Mouse (Mus musculus) MEL (cell line): Measurements from ENCODE around the gene Inpp5b. TPM values are rescaled to one million over a fixed set of nuclear protein-coding genes. Genes with fewer than 3 reads are reported as not detected.

ENCODE experiments used
- DNase-seq: peaks from one replicate; pipeline ENCODE4 v3.0.0; 2011; ENCODE audit warnings: low read depth, low spot score
- H3K27ac ChIP-seq: 2 replicates; pipeline ENCODE4 v1.5.1; 2012; ENCODE audit warnings: low read depth, mild to moderate bottlenecking, control low read depth, low read length, moderate library complexity; ENCODE audit not compliant: control insufficient read depth
- H3K27me3 ChIP-seq, 2 experiments: fragments of 150-350 bp in 1 of 2; sonication (generic) in 1 of 2; 2 replicates each; pipeline ENCODE4 v1.6.1; 2012; ENCODE audit warnings: low read length in 2 of 2, mild to moderate bottlenecking in 2 of 2, improper control_type of control experiment in 1 of 2, moderate library complexity in 1 of 2; ENCODE audit not compliant: insufficient read depth in 2 of 2, control insufficient read depth in 1 of 2
- H3K36me3 ChIP-seq, 2 experiments: 2 replicates each; pipeline ENCODE4 v1.6.1; 2012 to 2014; ENCODE audit warnings: low read length in 2 of 2, improper control_type of control experiment in 1 of 2, inconsistent platforms in 1 of 2, mild to moderate bottlenecking in 1 of 2; ENCODE audit not compliant: insufficient read depth in 2 of 2, control insufficient read depth in 1 of 2
- H3K4me1 ChIP-seq, 2 experiments: fragments of 150-350 bp in 1 of 2; sonication (generic) in 1 of 2; 2 replicates each; pipeline ENCODE4 v1.6.1; 2012; ENCODE audit warnings: low read length in 2 of 2, improper control_type of control experiment in 1 of 2, mild to moderate bottlenecking in 1 of 2; ENCODE audit not compliant: insufficient read depth in 2 of 2, control insufficient read depth in 1 of 2
- H3K4me3 ChIP-seq, 2 experiments: fragments of 150-350 bp in 1 of 2; sonication (generic) in 1 of 2; 2 replicates each; pipeline ENCODE4 v1.5.1; 2012; ENCODE audit warnings: low read depth in 2 of 2, low read length in 2 of 2, mild to moderate bottlenecking in 2 of 2, moderate library complexity in 2 of 2, control low read depth in 1 of 2, improper control_type of control experiment in 1 of 2; ENCODE audit not compliant: control insufficient read depth in 1 of 2, insufficient read depth in 1 of 2
- H3K79me2 ChIP-seq: 2 replicates; pipeline ENCODE4 v1.6.1; 2012; ENCODE audit warnings: mild to moderate bottlenecking, low read length, moderate library complexity; ENCODE audit not compliant: control insufficient read depth, poor library complexity, insufficient read depth
- H3K9ac ChIP-seq: 2 replicates; pipeline ENCODE4 v1.6.1; 2012; ENCODE audit warnings: low read depth, mild to moderate bottlenecking, control low read depth, low read length, moderate library complexity; ENCODE audit not compliant: control insufficient read depth, poor library complexity, severe bottlenecking
- H3K9me3 ChIP-seq: fragments of 150-350 bp; sonication (generic); replicated peaks from 2 replicates; pipeline ENCODE4 v1.6.1; 2012; ENCODE audit warnings: mild to moderate bottlenecking, low read length, improper control_type of control experiment, moderate library complexity; ENCODE audit not compliant: insufficient read depth
- CHD2 ChIP-seq: IDR thresholded peaks from 2 replicates; pipeline ENCODE4 v1.6.1; 2011; ENCODE audit warnings: low read length, improper control_type of control experiment
- CTCF ChIP-seq, 3 experiments: IDR thresholded peaks in 2 of 3; conservative IDR thresholded peaks in 1 of 3; 2 replicates each; pipeline ENCODE4 v1.5.1; 2011 to 2012; ENCODE audit warnings: low read length in 3 of 3, low read depth in 2 of 3, mild to moderate bottlenecking in 2 of 3, improper control_type of control experiment in 1 of 3, inconsistent platforms in 1 of 3, mixed read lengths in 1 of 3, moderate library complexity in 1 of 3; ENCODE audit not compliant: control insufficient read depth in 1 of 3, insufficient read depth in 1 of 3, poor library complexity in 1 of 3, severe bottlenecking in 1 of 3
- ELF1 ChIP-seq: IDR thresholded peaks from 2 replicates; pipeline ENCODE4 v1.6.1; 2014; ENCODE audit warnings: low read depth, mild to moderate bottlenecking, inconsistent platforms, low read length, improper control_type of control experiment, moderate library complexity
- EP300 ChIP-seq, 2 experiments: IDR thresholded peaks; 2 replicates each; pipeline ENCODE4 v1.6.1; 2011; ENCODE audit warnings: improper control_type of control experiment in 2 of 2, low read length in 2 of 2, low read depth in 1 of 2, mild to moderate bottlenecking in 1 of 2
- ETS1 ChIP-seq: IDR thresholded peaks from 2 replicates; pipeline ENCODE4 v1.6.1; 2012; ENCODE audit warnings: low read depth, mild to moderate bottlenecking, inconsistent platforms, low read length, improper control_type of control experiment, moderate library complexity
- MAX ChIP-seq: IDR thresholded peaks from 2 replicates; pipeline ENCODE4 v1.6.1; 2011; ENCODE audit warnings: low read length, improper control_type of control experiment
- MAZ ChIP-seq: IDR thresholded peaks from 2 replicates; pipeline ENCODE4 v1.6.1; 2012; ENCODE audit warnings: low read depth, mild to moderate bottlenecking, inconsistent platforms, low read length, improper control_type of control experiment
- MYB ChIP-seq: IDR thresholded peaks from 2 replicates; pipeline ENCODE4 v1.6.1; 2011; ENCODE audit warnings: mild to moderate bottlenecking, low read depth, low read length, improper control_type of control experiment
- MYC ChIP-seq: IDR thresholded peaks from 2 replicates; pipeline ENCODE4 v1.6.1; 2011; ENCODE audit warnings: low read depth, mild to moderate bottlenecking, low read length, improper control_type of control experiment, moderate library complexity
- NELFE ChIP-seq: IDR thresholded peaks from 2 replicates; pipeline ENCODE4 v1.6.1; 2011; ENCODE audit warnings: low read depth, low read length, improper control_type of control experiment
- NRF1 ChIP-seq: IDR thresholded peaks from 2 replicates; pipeline ENCODE4 v1.6.1; 2014; ENCODE audit warnings: low read depth, mild to moderate bottlenecking, inconsistent platforms, low read length, improper control_type of control experiment, moderate library complexity; ENCODE audit not compliant: poor library complexity, insufficient read depth, severe bottlenecking
- POLR2A ChIP-seq, 2 experiments: IDR thresholded peaks; 2 replicates each; pipeline ENCODE4 v1.6.1; 2011 to 2012; ENCODE audit warnings: low read length in 2 of 2, mild to moderate bottlenecking in 2 of 2, control low read depth in 1 of 2, improper control_type of control experiment in 1 of 2, low read depth in 1 of 2, moderate library complexity in 1 of 2; ENCODE audit not compliant: control insufficient read depth in 1 of 2, insufficient read depth in 1 of 2, poor library complexity in 1 of 2
- POLR2AphosphoS5 ChIP-seq: IDR thresholded peaks from 2 replicates; pipeline ENCODE4 v1.6.1; 2012; ENCODE audit warnings: low read depth, borderline replicate concordance, mild to moderate bottlenecking, inconsistent platforms, low read length, moderate library complexity, mixed read lengths
- RAD21 ChIP-seq: IDR thresholded peaks from 2 replicates; pipeline ENCODE4 v1.6.1; 2011; ENCODE audit warnings: mild to moderate bottlenecking, low read depth, low read length, improper control_type of control experiment
- SIN3A ChIP-seq: IDR thresholded peaks from 2 replicates; pipeline ENCODE4 v1.6.1; 2012; ENCODE audit warnings: low read length, improper control_type of control experiment, inconsistent platforms
- TAL1 ChIP-seq: IDR thresholded peaks from 2 replicates; pipeline ENCODE4 v1.6.1; 2012; ENCODE audit warnings: mild to moderate bottlenecking, inconsistent platforms, low read length, moderate library complexity, mixed read lengths
- TCF12 ChIP-seq: IDR thresholded peaks from 2 replicates; pipeline ENCODE4 v1.6.1; 2014; ENCODE audit warnings: low read depth, mild to moderate bottlenecking, inconsistent platforms, low read length, improper control_type of control experiment, moderate library complexity
- USF1 ChIP-seq: IDR thresholded peaks from 2 replicates; pipeline ENCODE4 v1.6.1; 2014; ENCODE audit warnings: low read depth, mild to moderate bottlenecking, inconsistent platforms, low read length, improper control_type of control experiment, moderate library complexity
- USF2 ChIP-seq, 2 experiments: IDR thresholded peaks; 2 replicates each; pipeline ENCODE4 v1.6.1; 2011 to 2012; ENCODE audit warnings: improper control_type of control experiment in 2 of 2, low read length in 2 of 2, borderline replicate concordance in 1 of 2, inconsistent platforms in 1 of 2, low read depth in 1 of 2, mild to moderate bottlenecking in 1 of 2; ENCODE audit not compliant: insufficient read depth in 1 of 2
- polyA plus RNA-seq, 2 experiments: library from polyadenylated mRNA; stranded (reverse) in 1 of 2; unstranded in 1 of 2; fragments of >175 nt in 1 of 2; fragments of >200 nt in 1 of 2; gene quantifications; 2 replicates each; pipeline versions ENCODE4 v1.2.1 to v1.2.4; 2012; ENCODE audit warnings: low replicate concordance in 2 of 2, low read depth in 1 of 2; ENCODE audit not compliant: insufficient read length in 2 of 2, insufficient read depth in 1 of 2, missing spikeins in 1 of 2
- total RNA-seq: library from RNA; depleted of rRNA; stranded (reverse); fragments of 300-350 nt; gene quantifications from 2 replicates; pipeline ENCODE4 v1.2.3, GENCODE M21; 2012

Gene Inpp5b
- total and polyA plus RNA-seq, 3 experiments: 28.6 to 52.5 TPM; not detected in 1

DNA sequence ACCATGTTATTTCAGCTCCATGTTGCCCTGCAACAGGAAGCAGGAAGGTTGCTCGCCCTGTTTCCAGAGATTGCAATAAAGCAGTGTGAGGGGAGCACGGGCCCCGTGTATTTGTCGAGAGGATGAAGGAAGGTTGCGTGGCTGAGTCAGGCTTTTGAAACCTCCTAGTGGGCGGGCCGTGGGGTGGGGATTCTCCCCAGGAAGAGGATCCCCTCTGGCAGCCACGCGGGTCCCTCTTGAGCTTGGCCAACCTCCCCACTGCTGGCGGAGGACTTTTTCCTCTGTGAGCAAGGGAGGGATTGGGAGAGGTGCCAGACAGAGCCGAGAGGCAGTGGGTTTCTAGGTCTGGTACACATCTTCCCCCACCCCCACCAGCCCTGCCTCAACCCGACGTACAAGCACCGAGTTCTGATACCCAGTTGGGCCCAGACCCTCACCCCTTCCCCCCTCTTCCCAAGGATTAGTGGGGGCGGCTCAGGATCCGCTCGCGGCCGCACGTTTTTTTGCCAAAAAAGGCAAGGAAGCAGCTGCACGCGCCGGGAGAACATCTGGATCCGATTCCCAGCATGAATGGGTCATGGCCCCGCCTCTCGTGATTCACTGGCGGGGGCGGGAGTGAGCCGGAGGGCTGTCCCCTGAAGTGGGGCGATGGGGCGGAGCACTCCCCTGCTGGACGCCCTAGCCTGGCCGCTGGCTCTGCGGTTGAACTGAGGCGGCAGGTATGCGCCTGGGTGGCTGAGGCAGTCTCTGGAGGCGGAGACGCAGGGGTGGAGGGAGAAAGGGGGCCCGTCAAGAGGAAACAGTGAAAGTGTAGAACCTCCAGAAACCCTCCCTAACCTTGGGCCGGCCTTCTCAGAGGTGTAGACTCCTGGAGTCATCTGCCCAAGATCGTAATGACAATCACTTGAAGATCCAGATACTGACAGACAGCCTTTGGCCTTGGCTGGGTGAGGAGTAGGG, 32.9 kb upstream of the Inpp5b start (continued):
- TF ChIP-seq MYB: no peak
- peak; percentile 79; the same call in 1 of the 2 replicates for TF ChIP-seq MAZ
- 0 out of 2 replicates have a peak, but pooled peaks have one; percentile 9 for TF ChIP-seq ELF1
- no peak for TF ChIP-seq TAL1
- TF ChIP-seq MYC: peak; percentile 31; the same call in 1 of the 2 replicates
- TF ChIP-seq CHD2: no peak
- peak; percentile 54 for TF ChIP-seq SIN3A
- no peak for TF ChIP-seq EP300 (IDR thresholded peaks at IDR 0.05; ENCODE audit: low read depth in 1 of 2, low read length in 2 of 2)
- no peak for TF ChIP-seq POLR2AphosphoS5
- TF ChIP-seq NELFE: peak; percentile 52; the same call in 1 of the 2 replicates

DNA sequence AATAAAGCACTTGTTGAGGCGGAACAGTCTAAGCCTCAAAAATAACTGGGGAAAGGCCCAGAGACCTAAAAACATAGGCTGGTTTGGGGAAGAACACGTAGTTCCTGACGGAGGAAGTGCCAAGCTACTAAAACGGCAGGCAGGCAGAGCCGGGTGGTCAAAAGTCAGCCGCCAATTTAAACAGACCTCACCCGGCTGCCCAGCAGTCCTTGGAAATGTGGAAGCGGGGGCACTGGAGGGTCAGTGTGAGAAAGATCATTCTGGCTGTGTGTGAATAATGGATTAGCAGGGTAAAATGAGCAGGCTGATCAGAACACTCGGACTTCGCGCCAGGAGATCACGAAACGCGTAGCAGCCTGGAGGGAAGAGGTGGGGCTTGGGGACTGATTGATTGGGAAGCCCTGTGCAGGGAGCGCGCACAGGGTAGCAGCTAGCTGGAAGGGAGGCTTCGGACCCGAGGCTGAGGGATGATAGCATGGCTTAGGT, 31.6 kb upstream of the Inpp5b start:
- Histone ChIP-seq H3K9ac (peak overlapping the region; percentile 0; the same call in 1 of the 2 replicates), H3K4me1 (peaks cover 0 to 17% of the 10 kb centered on the region in 2 experiments; a peak in 2 of 4 replicates), H3K36me3 (peaks cover 0 to 8% of the 10 kb centered on the region in 2 experiments; a peak in 2 of 4 replicates), H3K79me2 (peaks cover 4% of the 10 kb centered on the region), H3K4me3 (no peak overlapping the region), H3K27me3 (no peaks in the 10 kb centered on the region), H3K27ac (peak overlapping the region; percentile 25; the same call in 1 of the 2 replicates), H3K9me3 (no peaks in the 10 kb centered on the region)
- TF ChIP-seq POLR2A (IDR thresholded peaks at IDR 0.05; ENCODE audit: control insufficient read depth in 1 of 2, insufficient read depth in 1 of 2, low read depth in 1 of 2, low read length in 2 of 2, poor library complexity in 1 of 2): no peak
- no peak for TF ChIP-seq USF2 (IDR thresholded peaks at IDR 0.05; ENCODE audit: borderline replicate concordance in 1 of 2, insufficient read depth in 1 of 2, low read depth in 1 of 2, low read length in 2 of 2)
- TF ChIP-seq NRF1: no peak
- TF ChIP-seq TAL1: no peak
- TF ChIP-seq CTCF (IDR thresholded peaks at IDR 0.05 in 2 of 3, conservative IDR thresholded peaks at IDR 0.05 in 1 of 3; ENCODE audit: control insufficient read depth in 1 of 3, insufficient read depth in 1 of 3, low read depth in 2 of 3, low read length in 3 of 3, poor library complexity in 1 of 3, severe bottlenecking in 1 of 3): no peak
- no peak for TF ChIP-seq TCF12
- TF ChIP-seq RAD21: no peak
- TF ChIP-seq USF1: no peak
- TF ChIP-seq MAX: no peak
- no peak for TF ChIP-seq MYC
- no peak for TF ChIP-seq ETS1
- no peak for DNase-seq
